ENCODE assay signal across 8 mouse cellular contexts in genomic region chr10:39171603-39172539, GRCm38 (mm10). TPM values are rescaled to one million over a fixed set of nuclear protein-coding genes. Genes with fewer than 3 reads are reported as not detected.
DNase-seq lines count a peak whose midpoint lies in the region; ATAC-seq and TF ChIP-seq lines count a peak whose summit lies in the region.

No protein-coding gene starts in this region.

- 20% methylated on average over 26 of the region's 26 CpGs for WGBS in heart, embryonic 12.5 days
- WGBS in kidney, postnatal 0 days = 17% methylated on average over 26 of the region's 26 CpGs
- WGBS in liver, embryonic 11.5 days = 20% methylated on average over 26 of the region's 26 CpGs
- WGBS in stomach, embryonic 14.5 days = 15% methylated on average over 26 of the region's 26 CpGs

- ATAC-seq in erythroid progenitor cell, adult 5-6 weeks (replicated peaks; ENCODE audit: low FRiP score, poor library complexity, severe bottlenecking) = peak; percentile 67
- peak; percentile 74 for ATAC-seq in heart, embryonic 12.5 days (ENCODE audit: insufficient number of reproducible peaks, low FRiP score)
- peak; percentile 70 for ATAC-seq in kidney, postnatal 0 days (replicated peaks; ENCODE audit: low FRiP score, low read depth)
- ATAC-seq in liver, embryonic 11.5 days (replicated peaks; ENCODE audit: low FRiP score) = peak; percentile 77
- peak; percentile 46 for ATAC-seq in stomach, embryonic 14.5 days (ENCODE audit: insufficient number of reproducible peaks, insufficient read depth, low FRiP score, low read depth)

- TF ChIP-seq CTCF in kidney, postnatal 0 days (IDR thresholded peaks at IDR 0.05; ENCODE audit: low read depth) = peak; percentile 80

- peak; percentile 95 for DNase-seq in CD4-positive helper T cell, adult 2 months (ENCODE audit: low read depth, low spot score)
- DNase-seq in brain, embryonic 18.5 days (ENCODE audit: low read depth, low spot score) = peak; percentile 89
- DNase-seq in kidney, postnatal 0 days (ENCODE audit: low spot score) = peak; percentile 93
- peak; percentile 81 for DNase-seq in liver, embryonic 11.5 days (ENCODE audit: low spot score)
- peak; percentile 96 for DNase-seq in naive thymus-derived CD4-positive, alpha-beta T cell, adult 2 months (ENCODE audit: low read depth)

- H3K4me3 ChIP-seq in heart, embryonic 12.5 days = peak overlapping the region; percentile 54
- peak overlapping the region; percentile 40 for H3K4me3 ChIP-seq in kidney, postnatal 0 days (replicated peaks; ENCODE audit: low read depth, low read length)
- peak overlapping the region; percentile 53 for H3K4me3 ChIP-seq in liver, embryonic 11.5 days (ENCODE audit: low read depth, low read length)
- peak overlapping the region; percentile 42 for H3K4me3 ChIP-seq in stomach, embryonic 14.5 days (ENCODE audit: low read depth, low read length)

- H3K27me3 ChIP-seq in heart, embryonic 12.5 days (replicated peaks) = 0 out of 2 replicates have a peak, but pooled peaks cover 3% of the 10 kb centered on the region
- H3K27me3 ChIP-seq in kidney, postnatal 0 days (ENCODE audit: insufficient read depth, low read length) = no peaks in the 10 kb centered on the region
- no peaks in the 10 kb centered on the region; the same call in 1 of the 2 replicates for H3K27me3 ChIP-seq in liver, embryonic 11.5 days (replicated peaks; ENCODE audit: control insufficient read depth, insufficient read depth, low read length)
- H3K27me3 ChIP-seq in stomach, embryonic 14.5 days (ENCODE audit: control insufficient read depth, insufficient read depth, low read length) = no peaks in the 10 kb centered on the region

- H3K27ac ChIP-seq in heart, embryonic 12.5 days (ENCODE audit: poor library complexity, severe bottlenecking) = peak overlapping the region; percentile 56
- H3K27ac ChIP-seq in kidney, postnatal 0 days = peak overlapping the region; percentile 66
- peak overlapping the region; percentile 34; the same call in 1 of the 2 replicates for H3K27ac ChIP-seq in liver, embryonic 11.5 days (ENCODE audit: low read depth, low read length)
- H3K27ac ChIP-seq in stomach, embryonic 14.5 days (ENCODE audit: low read length) = peak overlapping the region; percentile 85

- no peak overlapping the region for H3K9ac ChIP-seq in heart, embryonic 12.5 days
- H3K9ac ChIP-seq in kidney, postnatal 0 days (ENCODE audit: low read depth, low read length) = peak overlapping the region; percentile 35; the same call in 1 of the 2 replicates
- no peak overlapping the region for H3K9ac ChIP-seq in liver, embryonic 11.5 days (ENCODE audit: low read depth, low read length)
- H3K9ac ChIP-seq in stomach, embryonic 14.5 days (replicated peaks; ENCODE audit: low read depth, low read length) = no peak overlapping the region

- H3K36me3 ChIP-seq in heart, embryonic 12.5 days = no peaks in the 10 kb centered on the region
- H3K36me3 ChIP-seq in kidney, postnatal 0 days (ENCODE audit: insufficient read depth, low read length) = no peaks in the 10 kb centered on the region
- H3K36me3 ChIP-seq in liver, embryonic 11.5 days (ENCODE audit: control insufficient read depth, insufficient read depth, low read length) = no peaks in the 10 kb centered on the region
- no peaks in the 10 kb centered on the region for H3K36me3 ChIP-seq in stomach, embryonic 14.5 days (ENCODE audit: control insufficient read depth, insufficient read depth, low read length)

- peaks cover 8% of the 10 kb centered on the region for H3K4me1 ChIP-seq in heart, embryonic 12.5 days (replicated peaks)
- no peaks in the 10 kb centered on the region; the same call in 1 of the 2 replicates for H3K4me1 ChIP-seq in kidney, postnatal 0 days (replicated peaks; ENCODE audit: insufficient read depth, low read length)
- peaks cover 5% of the 10 kb centered on the region; the same call in 1 of the 2 replicates for H3K4me1 ChIP-seq in liver, embryonic 11.5 days (replicated peaks; ENCODE audit: control insufficient read depth, insufficient read depth, low read length)
- peaks cover 19% of the 10 kb centered on the region for H3K4me1 ChIP-seq in stomach, embryonic 14.5 days (ENCODE audit: control insufficient read depth, insufficient read depth, low read length)

- no peaks in the 10 kb centered on the region for H3K9me3 ChIP-seq in heart, embryonic 12.5 days (replicated peaks)
- H3K9me3 ChIP-seq in kidney, postnatal 0 days (replicated peaks; ENCODE audit: low read length) = no peaks in the 10 kb centered on the region
- no peaks in the 10 kb centered on the region for H3K9me3 ChIP-seq in liver, embryonic 11.5 days (ENCODE audit: control insufficient read depth, low read length)
- H3K9me3 ChIP-seq in stomach, embryonic 14.5 days (ENCODE audit: control insufficient read depth, low read depth, low read length) = no peaks in the 10 kb centered on the region

- H3K4me2 ChIP-seq in heart, embryonic 12.5 days = peak overlapping the region; percentile 83
- H3K4me2 ChIP-seq in kidney, postnatal 0 days (ENCODE audit: low read length) = peak overlapping the region; percentile 66
- H3K4me2 ChIP-seq in liver, embryonic 11.5 days = peak overlapping the region; percentile 77
- H3K4me2 ChIP-seq in stomach, embryonic 14.5 days (replicated peaks; ENCODE audit: low read depth, low read length) = peak overlapping the region; percentile 76

RNA-seq across cellular contexts. Expression of gene Ccn6, which starts 8.3 kb away (rescaled TPM):
- total RNA-seq in erythroid progenitor cell, adult 5-6 weeks (2015; ENCODE audit: low replicate concordance) = not detected in 2 replicates
- not detected in 2 replicates for total RNA-seq in erythroid progenitor cell, adult 5-6 weeks (2017; ENCODE audit: low replicate concordance)
- not detected in 2 replicates for polyA plus RNA-seq in heart, embryonic 12.5 days (2016; fragmentation: Nextera tagmentation; extraction: Ambion mirVana)
- 0.16 and 0.20 TPM in 2 replicates for polyA plus RNA-seq in kidney, postnatal 0 days (2015; fragmentation: Nextera tagmentation; extraction: Ambion mirVana)
- 0.29 TPM in 1 of 2 replicates, not detected in the other for polyA plus RNA-seq in liver, embryonic 11.5 days (2014; fragmentation: Nextera tagmentation; extraction: Ambion mirVana)
- polyA plus RNA-seq in stomach, embryonic 14.5 days (2014; fragmentation: Nextera tagmentation; extraction: Ambion mirVana) = 0.46 and 0.74 TPM in 2 replicates

RNA-seq across cellular contexts. Expression of gene Tube1, which starts 38.1 kb away (rescaled TPM):
- 13.3 and 15.1 TPM in 2 replicates for total RNA-seq in erythroid progenitor cell, adult 5-6 weeks (2015; ENCODE audit: low replicate concordance)
- 8.7 and 9.2 TPM in 2 replicates for total RNA-seq in erythroid progenitor cell, adult 5-6 weeks (2017; ENCODE audit: low replicate concordance)
- polyA plus RNA-seq in heart, embryonic 12.5 days (2016; fragmentation: Nextera tagmentation; extraction: Ambion mirVana) = 11.0 and 13.5 TPM in 2 replicates
- 6.1 and 8.3 TPM in 2 replicates for polyA plus RNA-seq in kidney, postnatal 0 days (2015; fragmentation: Nextera tagmentation; extraction: Ambion mirVana)
- polyA plus RNA-seq in liver, embryonic 11.5 days (2014; fragmentation: Nextera tagmentation; extraction: Ambion mirVana) = 16.4 and 17.8 TPM in 2 replicates
- 22.3 and 25.9 TPM in 2 replicates for polyA plus RNA-seq in stomach, embryonic 14.5 days (2014; fragmentation: Nextera tagmentation; extraction: Ambion mirVana)

RNA-seq across cellular contexts. Expression of gene Fam229b, which starts 38.2 kb away (rescaled TPM):
- not detected in 2 replicates for total RNA-seq in erythroid progenitor cell, adult 5-6 weeks (2015; ENCODE audit: low replicate concordance)
- total RNA-seq in erythroid progenitor cell, adult 5-6 weeks (2017; ENCODE audit: low replicate concordance) = not detected in 2 replicates
- polyA plus RNA-seq in heart, embryonic 12.5 days (2016; fragmentation: Nextera tagmentation; extraction: Ambion mirVana) = 7.3 and 10.8 TPM in 2 replicates
- polyA plus RNA-seq in kidney, postnatal 0 days (2015; fragmentation: Nextera tagmentation; extraction: Ambion mirVana) = 16.2 and 20.8 TPM in 2 replicates
- 3.0 and 4.1 TPM in 2 replicates for polyA plus RNA-seq in liver, embryonic 11.5 days (2014; fragmentation: Nextera tagmentation; extraction: Ambion mirVana)
- polyA plus RNA-seq in stomach, embryonic 14.5 days (2014; fragmentation: Nextera tagmentation; extraction: Ambion mirVana) = 11.5 and 13.8 TPM in 2 replicates

Comparison
In these comparisons a context has a peak if more than half of its experiments do, and no peak if none do; other contexts are left out.
1. Peak in every context shown above with its lines: DNase-seq, ATAC-seq, H3K4me3 ChIP-seq and H3K27ac ChIP-seq.
2. H3K27ac ChIP-seq: peak in every context shown above with its lines; median percentile 85 in stomach, embryonic 14.5 days; 66 in kidney, postnatal 0 days; 56 in heart, embryonic 12.5 days; 34 in liver, embryonic 11.5 days.